Mouse (Mus musculus): ENCODE results near the gene Fam110a. TPM values are rescaled to one million over a fixed set of nuclear protein-coding genes. Genes with fewer than 3 reads are reported as not detected.

Gene Fam110a
- polyA plus RNA-seq, 1 experiment from 2014 or later = 10.3 TPM

DNA sequence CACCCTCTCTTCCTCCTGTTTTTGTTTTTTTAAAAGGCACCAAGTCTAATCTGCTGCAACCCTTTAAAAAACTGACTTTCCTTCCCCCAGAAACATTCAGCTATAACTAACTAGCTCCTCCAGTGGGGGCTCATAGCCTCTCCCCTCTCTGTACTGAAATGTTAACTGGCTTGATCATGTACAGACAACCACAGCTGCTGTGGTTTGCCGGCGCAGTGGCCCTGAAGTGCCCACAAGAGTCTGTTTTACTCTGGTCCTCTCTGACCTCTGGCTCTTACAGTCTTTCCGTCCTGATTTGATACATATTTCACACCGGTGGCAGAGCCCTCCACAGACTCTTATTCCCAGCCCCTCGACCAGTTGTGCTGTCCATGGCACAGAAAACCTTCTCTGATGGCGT lies 1.2 kb upstream of the Fam110a start:
- H3K9ac ChIP-seq = no peak overlapping the region
- peaks cover 8% of the 10 kb centered on the region; the same call in 1 of the 2 replicates for H3K27me3 ChIP-seq (replicated peaks)
- H3K36me3 ChIP-seq = no peaks in the 10 kb centered on the region
- 68% methylated on average over 6 of the region's 6 CpGs for WGBS
- H3K9me3 ChIP-seq (replicated peaks) = no peaks in the 10 kb centered on the region
- no peak overlapping the region for H3K4me2 ChIP-seq
- ATAC-seq (ENCODE audit: insufficient number of reproducible peaks, low FRiP score) = no peak
- no peak overlapping the region for H3K27ac ChIP-seq (ENCODE audit: poor library complexity, severe bottlenecking)
- no peak overlapping the region for H3K4me3 ChIP-seq
- H3K4me1 ChIP-seq (replicated peaks) = peaks cover 26% of the 10 kb centered on the region

DNA sequence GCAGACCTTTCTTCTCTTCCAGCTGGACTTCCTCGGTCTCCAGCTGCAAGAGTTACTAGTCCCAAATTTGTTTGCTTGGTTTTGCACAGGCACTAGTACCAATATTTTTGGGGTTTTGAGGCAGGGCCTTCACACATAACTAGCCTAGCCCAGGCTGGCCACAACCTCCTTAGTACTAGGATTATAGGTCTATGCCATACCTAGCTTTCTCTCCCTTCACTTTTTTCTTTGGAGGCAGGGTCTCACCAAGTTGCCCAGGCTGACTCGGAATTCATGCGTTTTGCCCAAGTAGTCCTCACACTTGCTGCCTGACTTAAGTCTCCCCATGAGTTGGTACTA lies 305 bp upstream of the Fam110a start:
- Histone ChIP-seq H3K4me2 (peak overlapping the region; percentile 79), H3K27ac (ENCODE audit: poor library complexity, severe bottlenecking) (no peak overlapping the region), H3K27me3 (replicated peaks) (peaks cover 11% of the 10 kb centered on the region; the same call in 1 of the 2 replicates), H3K4me3 (peak overlapping the region; percentile 72), H3K9ac (peak overlapping the region; percentile 80; the same call in 1 of the 2 replicates), H3K9me3 (replicated peaks) (no peaks in the 10 kb centered on the region), H3K36me3 (no peaks in the 10 kb centered on the region), H3K4me1 (replicated peaks) (peaks cover 26% of the 10 kb centered on the region)
- peak; percentile 31; the same call in 1 of the 2 replicates for ATAC-seq (ENCODE audit: insufficient number of reproducible peaks, low FRiP score)
- WGBS = 43% methylated on average over 3 of the region's 3 CpGs

DNA sequence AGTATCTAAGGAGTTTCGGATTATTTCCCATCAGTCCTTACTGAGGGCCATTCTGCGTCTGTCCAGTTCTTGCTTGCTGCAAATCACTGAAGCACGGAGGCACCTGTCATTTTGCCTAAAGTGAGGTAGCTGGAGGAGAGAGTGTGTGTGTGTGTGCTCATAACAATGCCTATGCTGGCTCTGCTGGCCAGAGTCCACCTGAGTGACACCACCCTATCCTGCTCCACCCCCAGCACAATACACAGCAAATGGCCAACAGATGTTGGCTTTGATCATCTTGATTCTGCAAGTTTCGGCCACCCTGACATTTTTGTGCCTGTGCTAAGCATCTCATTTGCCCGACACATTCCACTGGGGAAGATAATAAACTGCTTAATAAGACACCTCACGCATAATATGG lies 1.5 kb downstream of the Fam110a start:
- Histone ChIP-seq H3K4me1 (replicated peaks) (peaks cover 35% of the 10 kb centered on the region), H3K27me3 (replicated peaks) (peaks cover 27% of the 10 kb centered on the region), H3K36me3 (no peaks in the 10 kb centered on the region), H3K4me2 (peak overlapping the region; percentile 79; the same call in 1 of the 2 replicates), H3K27ac (ENCODE audit: poor library complexity, severe bottlenecking) (no peak overlapping the region), H3K9me3 (replicated peaks) (no peaks in the 10 kb centered on the region), H3K9ac (no peak overlapping the region), H3K4me3 (no peak overlapping the region)
- WGBS = 78% methylated on average over 6 of the region's 6 CpGs
- ATAC-seq (ENCODE audit: insufficient number of reproducible peaks, low FRiP score) = no peak

DNA sequence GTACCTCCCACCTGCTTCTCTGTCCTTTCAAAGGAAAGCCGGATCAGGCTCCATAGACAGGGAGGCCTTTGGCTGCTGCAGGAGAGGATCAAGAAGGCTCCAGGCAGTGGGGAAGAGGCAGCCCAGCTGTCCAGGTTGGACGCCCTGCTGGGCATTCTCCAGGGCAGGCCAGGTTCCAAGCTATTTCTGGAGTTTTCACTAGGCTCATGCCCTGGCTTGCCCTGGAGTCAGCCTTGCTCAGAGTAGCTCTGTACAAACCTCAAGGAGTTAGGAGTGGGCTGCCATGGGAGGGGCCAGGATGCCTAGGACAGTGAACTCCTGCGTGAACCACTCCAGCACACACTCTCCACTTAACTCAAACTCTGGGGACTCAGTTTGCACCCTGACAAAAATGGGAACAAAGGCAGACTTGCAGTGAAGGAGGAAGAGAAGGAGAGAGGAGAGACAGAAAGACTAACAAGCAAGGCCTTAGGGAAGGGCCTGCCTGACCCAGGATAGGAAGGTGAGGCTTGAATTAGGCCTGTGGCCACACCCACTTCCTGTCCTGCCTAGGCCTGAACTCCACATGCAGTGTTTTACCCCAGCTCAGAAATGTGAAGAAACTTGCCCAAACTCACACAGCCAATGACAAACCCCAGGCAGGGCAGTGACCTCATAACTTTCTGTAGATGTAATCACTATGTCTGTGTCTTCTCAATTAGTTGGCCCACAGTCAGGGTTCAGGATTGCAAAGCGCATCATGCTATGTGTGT lies 2.2 kb downstream of the Fam110a start:
- Histone ChIP-seq H3K4me1 (replicated peaks) (peaks cover 41% of the 10 kb centered on the region), H3K27ac (ENCODE audit: poor library complexity, severe bottlenecking) (no peak overlapping the region), H3K27me3 (replicated peaks) (peaks cover 30% of the 10 kb centered on the region), H3K4me3 (no peak overlapping the region), H3K9me3 (replicated peaks) (no peaks in the 10 kb centered on the region), H3K4me2 (no peak overlapping the region), H3K36me3 (no peaks in the 10 kb centered on the region), H3K9ac (no peak overlapping the region)
- WGBS = 80% methylated on average over 4 of the region's 4 CpGs
- no peak for ATAC-seq (ENCODE audit: insufficient number of reproducible peaks, low FRiP score)

DNA sequence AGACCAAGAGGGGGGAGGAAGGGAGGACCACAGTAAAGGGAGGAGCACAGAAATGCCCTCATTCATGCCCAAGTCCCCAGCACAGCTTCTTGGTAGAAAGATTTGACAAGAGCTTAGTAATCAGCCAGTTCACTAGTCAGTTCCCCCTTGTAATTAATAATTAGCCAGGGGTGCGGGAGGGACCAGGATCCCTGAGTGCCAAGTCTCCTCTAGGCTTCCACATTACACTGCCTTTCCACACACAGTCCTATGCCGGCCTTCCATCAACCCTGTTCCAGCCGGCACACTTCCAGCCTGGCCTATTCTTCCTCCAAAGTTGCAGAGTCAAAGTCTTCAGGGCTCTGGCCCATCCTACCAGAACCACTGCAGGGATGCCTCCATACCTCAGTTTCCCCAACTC lies 4.0 kb downstream of the Fam110a start:
- no peak overlapping the region for H3K4me2 ChIP-seq
- H3K36me3 ChIP-seq = no peaks in the 10 kb centered on the region
- H3K4me3 ChIP-seq = no peak overlapping the region
- H3K9ac ChIP-seq = no peak overlapping the region
- ATAC-seq (ENCODE audit: insufficient number of reproducible peaks, low FRiP score) = no peak
- peaks cover 52% of the 10 kb centered on the region for H3K4me1 ChIP-seq (replicated peaks)
- no peak overlapping the region for H3K27ac ChIP-seq (ENCODE audit: poor library complexity, severe bottlenecking)
- no peaks in the 10 kb centered on the region for H3K9me3 ChIP-seq (replicated peaks)
- H3K27me3 ChIP-seq (replicated peaks) = peaks cover 40% of the 10 kb centered on the region
- 85% methylated on average over 3 of the region's 3 CpGs for WGBS

DNA sequence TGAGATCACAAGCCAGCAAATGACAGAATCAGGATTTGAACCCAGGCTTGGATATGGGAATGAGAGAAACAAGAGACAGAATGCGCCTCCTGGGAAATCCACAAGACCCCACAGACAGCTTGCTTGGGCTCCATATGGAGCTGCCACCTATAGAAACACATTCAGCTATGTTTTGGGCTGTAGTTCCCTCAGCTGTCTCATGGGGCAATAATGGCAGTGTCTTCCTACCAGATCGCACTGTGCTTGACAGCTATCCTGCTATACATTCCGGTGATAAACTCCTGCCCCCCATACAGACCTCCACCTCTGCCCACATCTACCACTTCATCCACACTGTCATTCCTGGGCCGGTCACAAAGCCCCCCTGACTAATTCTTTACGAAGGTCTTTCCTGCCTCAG lies 4.7 kb downstream of the Fam110a start:
- Histone ChIP-seq H3K4me1 (replicated peaks) (peaks cover 54% of the 10 kb centered on the region), H3K27me3 (replicated peaks) (peaks cover 40% of the 10 kb centered on the region)
- ATAC-seq (ENCODE audit: insufficient number of reproducible peaks, low FRiP score) = no peak

DNA sequence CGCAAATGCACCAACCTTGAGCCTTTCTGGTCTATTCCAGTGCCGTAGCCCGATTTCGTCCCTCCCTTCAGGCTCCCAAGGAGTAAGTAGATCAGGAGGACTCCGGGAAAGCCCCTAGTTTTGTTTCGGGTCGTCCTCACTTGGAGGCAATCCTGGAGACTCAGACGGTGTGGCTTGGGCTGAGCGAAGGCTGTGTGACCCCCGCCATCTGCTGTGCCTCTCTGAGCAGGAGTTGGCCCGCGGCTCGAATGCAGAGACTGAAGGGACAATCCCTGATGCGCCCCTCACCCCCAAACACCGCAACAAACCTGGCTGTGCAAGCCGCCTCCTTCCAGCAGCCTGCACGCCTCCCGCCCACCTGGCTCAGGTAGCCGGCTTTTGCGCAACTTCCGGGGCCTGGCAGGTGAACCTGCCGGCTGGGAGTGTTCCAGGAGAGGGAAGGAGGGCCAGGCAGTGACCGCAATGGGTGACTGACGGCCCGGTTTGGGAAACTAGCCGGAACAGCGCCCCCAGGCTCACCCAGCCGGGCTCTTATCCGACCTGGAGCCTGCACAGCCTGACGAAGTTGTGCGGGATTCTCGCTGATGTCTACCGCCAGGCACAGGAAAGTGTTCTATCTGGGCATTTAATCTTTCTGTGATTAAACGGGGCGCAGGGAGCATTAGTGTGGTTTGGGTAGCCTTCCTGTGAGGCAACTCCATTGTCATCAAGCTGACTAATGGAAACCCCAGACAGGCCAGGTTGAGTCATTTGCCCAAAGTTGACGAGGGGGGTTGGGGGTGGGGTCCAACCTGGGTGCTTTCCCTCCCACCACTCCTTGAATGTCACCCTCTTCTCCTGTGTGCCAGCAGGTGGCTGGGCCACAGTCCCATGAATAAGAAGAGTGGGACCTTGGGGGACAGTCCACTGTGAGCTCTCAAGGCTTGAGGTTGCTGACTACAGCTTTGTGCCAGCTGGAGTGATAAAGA lies 6.1 kb downstream of the Fam110a start:
- H3K4me2 ChIP-seq = peak overlapping the region; percentile 65
- no peak for ATAC-seq (ENCODE audit: insufficient number of reproducible peaks, low FRiP score)
- H3K27ac ChIP-seq (ENCODE audit: poor library complexity, severe bottlenecking) = no peak overlapping the region
- peaks cover 50% of the 10 kb centered on the region for H3K4me1 ChIP-seq (replicated peaks)
- H3K36me3 ChIP-seq = peaks cover 12% of the 10 kb centered on the region; the same call in 1 of the 2 replicates
- 7% methylated on average over 36 of the region's 36 CpGs for WGBS
- H3K27me3 ChIP-seq (replicated peaks) = peaks cover 54% of the 10 kb centered on the region
- H3K9me3 ChIP-seq (replicated peaks) = no peaks in the 10 kb centered on the region
- H3K4me3 ChIP-seq = peak overlapping the region; percentile 34
- peak overlapping the region; percentile 9 for H3K9ac ChIP-seq

More for the DNA sequence above, 4.7 kb downstream of the Fam110a start:
- H3K36me3 ChIP-seq = no peaks in the 10 kb centered on the region
- H3K4me3 ChIP-seq = no peak overlapping the region
- H3K9me3 ChIP-seq (replicated peaks) = no peaks in the 10 kb centered on the region
- 86% methylated on average over 5 of the region's 5 CpGs for WGBS
- no peak overlapping the region for H3K4me2 ChIP-seq
- H3K27ac ChIP-seq (ENCODE audit: poor library complexity, severe bottlenecking) = no peak overlapping the region
- H3K9ac ChIP-seq = no peak overlapping the region

DNA sequence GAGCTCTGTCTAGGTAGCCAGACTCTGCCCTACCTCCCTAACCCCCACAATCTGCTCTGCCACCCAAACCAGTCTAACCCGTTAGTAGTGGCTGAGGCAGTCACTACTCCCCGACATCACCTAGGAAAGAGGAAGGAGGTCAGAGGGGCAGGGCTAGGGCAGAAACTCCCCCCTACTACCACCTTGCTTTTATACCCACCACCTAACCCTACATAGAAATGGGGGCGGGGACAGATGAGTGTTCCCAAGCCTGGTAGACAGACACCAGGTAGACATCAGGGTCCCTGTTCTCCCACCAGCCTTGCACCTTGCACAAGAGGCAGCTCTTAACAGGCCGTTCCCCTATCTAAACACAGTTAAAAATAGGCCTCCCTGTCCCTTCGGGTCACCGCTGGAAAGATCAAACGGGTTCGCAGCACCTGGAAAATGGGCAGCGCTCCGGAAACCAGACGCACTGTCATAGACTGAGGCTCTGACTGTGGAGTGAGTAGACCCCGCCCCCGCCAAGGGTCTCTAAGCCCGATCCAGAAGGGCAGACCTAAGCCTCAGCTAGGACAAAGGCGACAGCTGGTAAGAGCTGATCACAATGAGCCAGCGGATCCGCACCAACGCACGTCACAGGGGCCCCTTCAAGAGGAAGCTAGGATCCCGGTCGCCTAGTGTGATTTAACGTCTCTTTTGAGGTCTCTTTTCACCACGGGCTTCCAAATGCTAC lies 7.0 kb downstream of the Fam110a start:
- WGBS = 13% methylated on average over 23 of the region's 23 CpGs
- Histone ChIP-seq H3K4me1 (replicated peaks) (peaks cover 42% of the 10 kb centered on the region), H3K4me3 (peak overlapping the region; percentile 34), H3K27ac (ENCODE audit: poor library complexity, severe bottlenecking) (no peak overlapping the region), H3K27me3 (replicated peaks) (peaks cover 62% of the 10 kb centered on the region), H3K4me2 (peak overlapping the region; percentile 65), H3K9me3 (replicated peaks) (no peaks in the 10 kb centered on the region), H3K36me3 (peaks cover 15% of the 10 kb centered on the region; the same call in 1 of the 2 replicates), H3K9ac (peak overlapping the region; percentile 9)
- no peak for ATAC-seq (ENCODE audit: insufficient number of reproducible peaks, low FRiP score)

DNA sequence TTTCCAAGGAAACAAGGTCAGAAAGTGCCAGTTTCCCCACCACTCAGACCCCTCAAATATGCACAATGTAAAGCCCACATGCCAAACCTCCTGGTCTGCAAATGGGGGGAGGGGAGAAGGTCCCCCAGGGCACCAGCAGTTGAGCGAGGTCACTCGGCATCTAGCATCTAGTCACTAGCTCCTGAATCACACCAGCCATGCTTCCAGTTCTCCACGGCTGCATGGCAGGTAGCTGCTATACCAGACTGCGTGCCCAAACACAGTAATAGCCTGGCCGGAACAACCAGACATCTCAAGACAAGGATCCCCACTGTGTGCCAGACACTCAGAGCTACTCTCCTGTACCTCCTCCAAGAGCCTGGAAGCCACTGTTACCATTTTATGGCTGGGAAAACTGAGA lies 8.3 kb downstream of the Fam110a start:
- H3K4me1 ChIP-seq (replicated peaks) = peaks cover 37% of the 10 kb centered on the region
- no peak overlapping the region for H3K4me3 ChIP-seq
- H3K9ac ChIP-seq = no peak overlapping the region
- H3K36me3 ChIP-seq = peaks cover 15% of the 10 kb centered on the region; the same call in 1 of the 2 replicates
- no peak for ATAC-seq (ENCODE audit: insufficient number of reproducible peaks, low FRiP score)
- 88% methylated on average over 5 of the region's 5 CpGs for WGBS
- H3K27me3 ChIP-seq (replicated peaks) = peaks cover 64% of the 10 kb centered on the region
- no peak overlapping the region for H3K4me2 ChIP-seq
- no peaks in the 10 kb centered on the region for H3K9me3 ChIP-seq (replicated peaks)
- H3K27ac ChIP-seq (ENCODE audit: poor library complexity, severe bottlenecking) = no peak overlapping the region

DNA sequence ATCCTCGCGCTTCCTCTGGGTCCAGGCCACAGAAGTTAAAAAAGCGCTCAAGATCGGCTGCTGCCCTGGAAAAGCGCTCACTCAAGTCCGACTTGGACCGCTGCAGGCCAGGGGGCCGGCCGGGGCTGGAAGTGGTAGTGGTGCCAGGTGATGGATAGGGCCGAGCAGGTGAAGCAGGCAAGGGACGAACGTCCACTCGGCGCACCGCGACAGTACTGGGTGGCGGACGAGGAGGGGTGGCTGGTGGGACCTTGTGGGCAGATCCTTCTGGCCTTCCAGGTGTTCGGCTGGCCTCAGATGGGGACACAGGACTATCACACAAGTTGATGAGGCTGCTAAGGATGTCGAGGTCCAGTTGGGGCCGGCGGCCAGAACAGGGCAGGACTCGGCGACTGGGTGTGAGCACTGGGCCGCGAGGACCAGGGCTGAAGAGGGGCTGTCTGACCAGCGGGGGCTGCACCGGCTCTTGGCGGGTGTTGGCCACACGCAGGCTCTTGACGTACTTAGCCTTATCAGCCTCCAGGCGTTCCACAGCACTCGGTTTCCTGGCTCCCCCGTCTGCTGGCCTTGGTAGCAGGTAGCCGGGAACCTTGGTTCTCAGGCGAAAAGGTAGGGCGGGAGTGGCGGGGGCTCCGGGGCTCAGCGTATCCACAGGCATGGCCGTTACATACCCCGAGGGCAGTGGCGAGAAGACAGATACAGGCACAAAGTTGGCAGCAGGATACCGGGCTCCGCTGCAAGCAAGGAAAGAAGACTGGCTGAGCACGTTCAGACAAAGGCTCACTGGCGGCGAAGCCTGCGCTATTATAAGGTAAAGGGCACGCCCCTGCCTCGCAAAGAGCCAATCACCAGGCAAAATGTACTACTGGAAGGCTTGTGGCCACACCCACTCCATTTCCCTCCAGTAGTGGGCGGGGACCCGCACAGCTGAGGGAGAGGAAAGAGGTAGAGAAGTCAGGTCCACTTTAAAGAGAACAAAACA lies 9.5 kb downstream of the Fam110a start:
- Histone ChIP-seq H3K27ac (ENCODE audit: poor library complexity, severe bottlenecking) (peak overlapping the region; percentile 40; the same call in 1 of the 2 replicates), H3K4me1 (replicated peaks) (peaks cover 37% of the 10 kb centered on the region), H3K27me3 (replicated peaks) (peaks cover 63% of the 10 kb centered on the region), H3K4me3 (peak overlapping the region; percentile 42), H3K36me3 (peaks cover 15% of the 10 kb centered on the region; the same call in 1 of the 2 replicates), H3K9me3 (replicated peaks) (no peaks in the 10 kb centered on the region), H3K9ac (peak overlapping the region; percentile 50), H3K4me2 (peak overlapping the region; percentile 74)
- peak; percentile 88 for ATAC-seq (ENCODE audit: insufficient number of reproducible peaks, low FRiP score)
- WGBS = 34% methylated on average over 53 of the region's 53 CpGs
